Mouse (Mus musculus): ENCODE data around the gene Hoxb3. TPM values are rescaled to one million over a fixed set of nuclear protein-coding genes. Genes with fewer than 3 reads are reported as not detected.

The Hoxb3 gene
- total RNA-seq, 2 experiments from 2014 or later: 0.28 TPM; not detected in 1

DNA sequence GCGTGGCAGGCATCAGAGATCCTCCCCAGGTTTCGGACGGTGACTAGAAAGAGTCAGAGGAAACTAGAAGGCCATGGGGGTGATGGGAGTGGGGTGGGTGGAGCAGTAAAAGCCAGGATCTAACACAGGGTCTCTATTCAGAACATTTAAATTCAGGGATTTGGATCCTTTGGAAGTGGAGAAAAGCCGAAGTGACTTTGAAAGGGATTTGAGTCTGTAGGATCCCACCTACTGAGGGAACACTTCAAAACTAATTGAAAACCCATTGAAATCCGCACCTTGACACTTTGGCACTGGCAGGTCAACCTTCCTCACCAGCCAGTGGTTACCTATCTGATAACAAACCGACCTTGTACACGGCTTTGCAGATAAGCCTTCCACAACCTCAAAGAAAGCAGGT, 51.7 kb downstream of the Hoxb3 start:
- no peak for ATAC-seq (replicated peaks; ENCODE audit: low FRiP score, low TSS enrichment, poor library complexity, severe bottlenecking)

DNA sequence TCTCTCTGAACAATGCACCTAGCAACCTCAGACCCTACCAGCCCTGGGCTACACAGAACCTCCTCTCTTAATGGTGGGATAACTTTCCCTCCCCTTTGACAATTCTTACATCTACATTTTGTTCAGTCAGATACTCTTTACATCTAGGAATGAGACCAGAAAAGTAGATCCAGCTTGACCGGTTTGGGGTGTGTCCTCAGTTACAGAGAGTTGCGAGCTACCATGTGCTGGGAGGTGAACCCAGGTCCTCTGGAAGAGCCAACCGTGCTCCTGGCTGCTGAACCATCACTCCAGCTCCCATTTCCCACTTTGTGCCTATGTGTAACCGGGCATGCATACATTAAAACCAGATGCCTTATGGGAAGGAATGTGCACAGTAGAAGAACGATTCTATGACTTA, 60.3 kb downstream of the Hoxb3 start:
- no peak for ATAC-seq (replicated peaks; ENCODE audit: low FRiP score, low TSS enrichment, poor library complexity, severe bottlenecking)

DNA sequence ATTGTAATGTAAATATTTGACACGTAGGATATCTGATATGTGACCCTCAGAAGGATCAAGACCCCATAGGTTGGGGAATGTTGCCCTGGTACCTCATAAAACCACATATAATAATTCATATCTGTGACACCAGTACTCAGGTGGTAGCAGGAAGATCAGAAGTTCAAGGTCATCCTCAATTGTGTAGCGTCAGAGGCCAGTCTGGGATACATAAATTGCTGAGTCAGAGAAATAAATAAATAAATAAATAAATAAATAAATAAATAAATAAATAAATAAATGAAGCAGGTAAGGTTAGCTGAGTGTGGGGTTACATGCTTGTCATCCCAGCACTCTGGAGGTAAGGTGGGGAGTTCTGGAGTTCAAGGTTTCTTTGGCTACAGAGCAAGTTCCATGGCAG, 64.5 kb downstream of the Hoxb3 start:
- ATAC-seq (replicated peaks; ENCODE audit: low FRiP score, low TSS enrichment, poor library complexity, severe bottlenecking): no peak

DNA sequence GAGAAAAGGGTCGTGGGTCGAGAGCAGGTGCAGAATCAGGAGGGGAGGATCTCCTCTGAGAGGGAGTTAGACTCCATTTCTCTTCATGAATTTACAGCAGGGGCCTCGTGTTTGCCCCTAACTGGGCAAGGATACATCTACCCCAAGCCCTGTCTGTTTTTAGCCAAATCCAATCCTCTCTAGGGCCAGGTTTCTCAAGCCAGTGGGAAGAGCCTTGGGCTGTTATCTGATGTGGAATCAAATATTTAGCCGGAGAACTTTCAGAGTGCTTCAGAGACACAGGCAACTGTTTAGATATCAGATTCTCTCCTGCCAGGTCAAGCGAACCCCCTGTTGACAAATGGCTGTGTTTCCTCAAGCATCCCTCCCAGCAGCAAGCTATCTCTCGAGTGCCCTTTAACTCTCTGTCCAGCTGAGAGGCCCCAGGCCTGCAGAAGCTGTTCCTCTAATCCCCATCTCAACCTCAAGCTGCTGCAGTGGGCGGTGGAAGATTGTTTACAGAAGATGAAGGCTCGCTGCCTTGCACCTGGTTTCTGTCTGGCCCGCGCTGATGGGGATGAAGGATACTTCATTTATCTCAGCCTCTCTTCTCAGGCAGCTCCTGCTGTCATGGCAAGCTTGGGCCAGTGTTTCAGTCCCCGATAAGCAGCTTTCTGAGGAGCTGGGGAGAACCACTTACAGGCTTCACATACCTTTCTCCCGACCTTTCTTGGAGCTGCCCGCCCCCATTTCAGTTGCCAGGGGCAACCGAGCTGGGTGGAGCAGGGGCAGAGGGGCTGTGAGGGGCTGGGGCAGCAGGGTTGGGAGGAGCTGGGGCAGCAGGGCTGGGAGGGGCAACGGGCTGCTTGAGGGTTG, 73.9 kb downstream of the Hoxb3 start:
- ATAC-seq (replicated peaks; ENCODE audit: low FRiP score, low TSS enrichment, poor library complexity, severe bottlenecking): no peak

Other genes starting within 250 kb of the Hoxb3 start
- 878 and 1,130 TPM in 2 replicates for gene Atp5g1, start 247.7 kb upstream of the Hoxb3 start, total RNA-seq (2014; fragmentation: Nextera tagmentation)
- 87.7 and 137 TPM in 2 replicates for gene Atp5g1, start 247.7 kb upstream of the Hoxb3 start, total RNA-seq (2017)
- gene Calcoco2, start 211.4 kb upstream of the Hoxb3 start, total RNA-seq (2014; fragmentation: Nextera tagmentation): not detected in 2 replicates
- not detected in 2 replicates for gene Calcoco2, start 211.4 kb upstream of the Hoxb3 start, total RNA-seq (2017)
- not detected in 2 replicates for gene Ttll6, start 189.5 kb upstream of the Hoxb3 start, total RNA-seq (2014; fragmentation: Nextera tagmentation)
- not detected in 2 replicates for gene Ttll6, start 189.5 kb upstream of the Hoxb3 start, total RNA-seq (2017)
- not detected in 2 replicates for gene Hoxb13, start 129.0 kb upstream of the Hoxb3 start, total RNA-seq (2014; fragmentation: Nextera tagmentation)
- not detected in 2 replicates for gene Hoxb13, start 129.0 kb upstream of the Hoxb3 start, total RNA-seq (2017)
- gene Hoxb9, start 51.9 kb upstream of the Hoxb3 start, total RNA-seq (2014; fragmentation: Nextera tagmentation): not detected in 2 replicates
- not detected in 2 replicates for gene Hoxb9, start 51.9 kb upstream of the Hoxb3 start, total RNA-seq (2017)
- not detected in 2 replicates for gene Hoxb8, start 41.4 kb upstream of the Hoxb3 start, total RNA-seq (2014; fragmentation: Nextera tagmentation)
- gene Hoxb8, start 41.4 kb upstream of the Hoxb3 start, total RNA-seq (2017): not detected in 2 replicates
- gene Hoxb7, start 36.7 kb upstream of the Hoxb3 start, total RNA-seq (2014; fragmentation: Nextera tagmentation): not detected in 2 replicates
- not detected in 2 replicates for gene Hoxb7, start 36.7 kb upstream of the Hoxb3 start, total RNA-seq (2017)
- not detected in 2 replicates for gene Hoxb6, start 30.9 kb upstream of the Hoxb3 start, total RNA-seq (2014; fragmentation: Nextera tagmentation)
- gene Hoxb6, start 30.9 kb upstream of the Hoxb3 start, total RNA-seq (2017): 0.72 TPM in 1 of 2 replicates, not detected in the other
- gene Hoxb5, start 20.0 kb upstream of the Hoxb3 start, total RNA-seq (2014; fragmentation: Nextera tagmentation): not detected in 2 replicates
- not detected in 2 replicates for gene Hoxb5, start 20.0 kb upstream of the Hoxb3 start, total RNA-seq (2017)
- gene Hoxb4, start 5.1 kb upstream of the Hoxb3 start, total RNA-seq (2014; fragmentation: Nextera tagmentation): 0.12 and 0.66 TPM in 2 replicates
- 0.70 and 1.9 TPM in 2 replicates for gene Hoxb4, start 5.1 kb upstream of the Hoxb3 start, total RNA-seq (2017)
- gene Hoxb2, start 27.2 kb downstream of the Hoxb3 start, total RNA-seq (2014; fragmentation: Nextera tagmentation): 0.37 TPM in 1 of 2 replicates, not detected in the other
- 0.42 TPM in 1 of 2 replicates, not detected in the other for gene Hoxb2, start 27.2 kb downstream of the Hoxb3 start, total RNA-seq (2017)
- gene Hoxb1, start 42.4 kb downstream of the Hoxb3 start, total RNA-seq (2014; fragmentation: Nextera tagmentation): not detected in 2 replicates
- gene Hoxb1, start 42.4 kb downstream of the Hoxb3 start, total RNA-seq (2017): not detected in 2 replicates
- 2.7 and 11.3 TPM in 2 replicates for gene Skap1, start 141.3 kb downstream of the Hoxb3 start, total RNA-seq (2014; fragmentation: Nextera tagmentation)
- gene Skap1, start 141.3 kb downstream of the Hoxb3 start, total RNA-seq (2017): 3.7 TPM in 1 of 2 replicates, not detected in the other

Data from megakaryocyte-erythroid progenitor cell, adult 5-6 weeks (primary cell).